Mouse (Mus musculus): ENCODE measurements at regions not wholly inside any gene's neighbourhood (a gene's known extent, or its start where the extent isn't known, plus 50 kb on each side); places are given as distances from the start of the nearest gene placed in this dataset.

- TF ChIP-seq CTCF (IDR thresholded peaks at IDR 0.05; ENCODE audit: insufficient read depth, low read depth, low read length) = no peak
- TF ChIP-seq POLR2A (IDR thresholded peaks at IDR 0.05; ENCODE audit: insufficient read depth, low read depth, low read length) = no peak
Observed at GRCm38 (mm10) chr8:77988291-77989056, 224.6 kb upstream of the Ttc29 start.

All from olfactory bulb, adult 2 months (tissue).